In genomic region chr14:31659501-31660181, GRCm38 (mm10) we compare ENCODE assay signal across 9 mouse cellular contexts. TPM values are rescaled to one million over a fixed set of nuclear protein-coding genes. Genes with fewer than 3 reads are reported as not detected.
DNase-seq lines count a peak whose midpoint lies in the region; ATAC-seq and TF ChIP-seq lines count a peak whose summit lies in the region.
"Had no signal": no experiment of that assay in that cellular context is flagged by ENCODE, and none has a peak within 500 bp of the region (broad histone marks: within the 10 kb centered on the region; RNA-seq: fewer than 3 reads in every experiment).

No protein-coding gene starts in this region.

- no peaks in the 10 kb centered on the region for H3K9me3 ChIP-seq in lung, postnatal 0 days (ENCODE audit: low read length)
- H3K9me3 ChIP-seq in heart, embryonic 11.5 days (replicated peaks; ENCODE audit: control insufficient read depth, low read length): no peaks in the 10 kb centered on the region
- H3K9me3 ChIP-seq in kidney, embryonic 16.5 days (ENCODE audit: low read length): no peaks in the 10 kb centered on the region
- no peaks in the 10 kb centered on the region for H3K9me3 ChIP-seq in stomach, embryonic 15.5 days

- no peak for TF ChIP-seq CTCF in lung, postnatal 0 days (IDR thresholded peaks at IDR 0.05)
- TF ChIP-seq CTCF in cortical plate, adult 2 months (IDR thresholded peaks at IDR 0.05; ENCODE audit: extremely low read depth, insufficient read depth, low read length): no peak

- peaks cover 27% of the 10 kb centered on the region for H3K4me1 ChIP-seq in lung, postnatal 0 days (ENCODE audit: insufficient read depth, low read depth, low read length)
- peaks cover 11% of the 10 kb centered on the region for H3K4me1 ChIP-seq in cortical plate, adult 2 months (ENCODE audit: control insufficient read depth, insufficient read depth, low read length)
- peaks cover 34% of the 10 kb centered on the region for H3K4me1 ChIP-seq in heart, embryonic 11.5 days (ENCODE audit: control insufficient read depth, insufficient read depth, low read length)
- peaks cover 64% of the 10 kb centered on the region for H3K4me1 ChIP-seq in kidney, embryonic 16.5 days (ENCODE audit: insufficient read depth, low read length)
- H3K4me1 ChIP-seq in stomach, embryonic 15.5 days: peaks cover 36% of the 10 kb centered on the region

- DNase-seq in lung, postnatal 0 days (ENCODE audit: low spot score): peak; percentile 70
- no peak for DNase-seq in lung, postnatal 4 days
- DNase-seq in urinary bladder, postnatal 25 days (ENCODE audit: low spot score): no peak

- no peak overlapping the region for H3K9ac ChIP-seq in lung, postnatal 0 days (replicated peaks; ENCODE audit: low read depth)
- peak overlapping the region; percentile 50 for H3K9ac ChIP-seq in heart, embryonic 11.5 days (ENCODE audit: low read depth, low read length)
- H3K9ac ChIP-seq in kidney, embryonic 16.5 days (replicated peaks; ENCODE audit: low read length): no peak overlapping the region
- no peak overlapping the region for H3K9ac ChIP-seq in stomach, embryonic 15.5 days

- WGBS in lung, postnatal 0 days: 40% methylated on average over 10 of the region's 10 CpGs
- WGBS in heart, embryonic 11.5 days (ENCODE audit: insufficient replicate concordance): 43% methylated on average over 10 of the region's 10 CpGs
- 36% methylated on average over 10 of the region's 10 CpGs for WGBS in kidney, embryonic 16.5 days
- WGBS in stomach, embryonic 15.5 days: 58% methylated on average over 10 of the region's 10 CpGs

- TF ChIP-seq EP300 in lung, postnatal 0 days (IDR thresholded peaks at IDR 0.05): 0 out of 2 replicates have a peak, but pooled peaks have one; percentile 8

- no peaks in the 10 kb centered on the region for H3K36me3 ChIP-seq in lung, postnatal 0 days (ENCODE audit: insufficient read depth, low read length)
- H3K36me3 ChIP-seq in heart, embryonic 11.5 days (ENCODE audit: control insufficient read depth, insufficient read depth, low read length): no peaks in the 10 kb centered on the region
- no peaks in the 10 kb centered on the region for H3K36me3 ChIP-seq in kidney, embryonic 16.5 days (ENCODE audit: insufficient read depth, low read length)
- no peaks in the 10 kb centered on the region for H3K36me3 ChIP-seq in stomach, embryonic 15.5 days

- no peak overlapping the region for H3K4me2 ChIP-seq in lung, postnatal 0 days (replicated peaks; ENCODE audit: low read depth, low read length)
- no peak overlapping the region for H3K4me2 ChIP-seq in heart, embryonic 11.5 days
- H3K4me2 ChIP-seq in kidney, embryonic 16.5 days (replicated peaks; ENCODE audit: low read depth, low read length): no peak overlapping the region
- H3K4me2 ChIP-seq in stomach, embryonic 15.5 days: no peak overlapping the region

- no peaks in the 10 kb centered on the region for H3K27me3 ChIP-seq in lung, postnatal 0 days (replicated peaks; ENCODE audit: insufficient read depth, low read length)
- no peaks in the 10 kb centered on the region for H3K27me3 ChIP-seq in heart, embryonic 11.5 days (ENCODE audit: control insufficient read depth, insufficient read depth, low read length)
- no peaks in the 10 kb centered on the region for H3K27me3 ChIP-seq in kidney, embryonic 16.5 days (ENCODE audit: insufficient read depth, low read length)
- no peaks in the 10 kb centered on the region for H3K27me3 ChIP-seq in stomach, embryonic 15.5 days (replicated peaks)

- no peak for TF ChIP-seq POLR2A in cortical plate, adult 2 months (IDR thresholded peaks at IDR 0.05; ENCODE audit: extremely low read depth, insufficient read depth, low read length)

- H3K4me3 ChIP-seq in lung, postnatal 0 days (ENCODE audit: low read depth, low read length): no peak overlapping the region
- no peak overlapping the region for H3K4me3 ChIP-seq in cortical plate, adult 2 months (ENCODE audit: insufficient read depth, low read length)
- no peak overlapping the region for H3K4me3 ChIP-seq in heart, embryonic 11.5 days (ENCODE audit: low read depth, low read length)
- H3K4me3 ChIP-seq in kidney, embryonic 16.5 days (ENCODE audit: low read length): no peak overlapping the region
- H3K4me3 ChIP-seq in stomach, embryonic 15.5 days (replicated peaks): no peak overlapping the region

- ATAC-seq in lung, postnatal 0 days: no peak
- no peak for ATAC-seq in heart, embryonic 11.5 days (replicated peaks; ENCODE audit: insufficient number of reproducible peaks, low FRiP score, low TSS enrichment)
- ATAC-seq in kidney, embryonic 16.5 days (ENCODE audit: low FRiP score, low TSS enrichment): no peak
- 0 out of 2 replicates have a peak, but pooled peaks have one; percentile 5 for ATAC-seq in stomach, embryonic 15.5 days (ENCODE audit: insufficient read depth, low FRiP score, low read depth)
- no peak for ATAC-seq in granulocyte monocyte progenitor cell, adult 5-6 weeks (replicated peaks; ENCODE audit: poor library complexity, severe bottlenecking)

- 0 out of 2 replicates have a peak overlapping the region, but pooled peaks have one; percentile 40 for H3K27ac ChIP-seq in lung, postnatal 0 days (ENCODE audit: low read length)
- peak overlapping the region; percentile 89 for H3K27ac ChIP-seq in cortical plate, adult 2 months (ENCODE audit: insufficient read depth, low read length)
- H3K27ac ChIP-seq in heart, embryonic 11.5 days (ENCODE audit: low read depth, low read length): peak overlapping the region; percentile 96
- H3K27ac ChIP-seq in kidney, embryonic 16.5 days (ENCODE audit: low read length): peak overlapping the region; percentile 75
- H3K27ac ChIP-seq in stomach, embryonic 15.5 days: peak overlapping the region; percentile 97

RNA-seq across cellular contexts. Expression of gene Hacl1, which starts 18.6 kb away (rescaled TPM):
- polyA plus RNA-seq in lung, postnatal 0 days (2015; fragmentation: Nextera tagmentation; extraction: Ambion mirVana): 13.2 and 13.5 TPM in 2 replicates
- 11.2 and 11.3 TPM in 2 replicates for polyA plus RNA-seq in cortical plate, adult 2 months (2012; rRNA removed)
- 8.5 and 16.1 TPM in 2 replicates for polyA plus RNA-seq in heart, embryonic 11.5 days (2014; fragmentation: Nextera tagmentation; extraction: Ambion mirVana)
- 27.0 and 39.3 TPM in 2 replicates for polyA plus RNA-seq in kidney, embryonic 16.5 days (2015; fragmentation: Nextera tagmentation; extraction: Ambion mirVana)
- 13.0 and 13.8 TPM in 2 replicates for polyA plus RNA-seq in stomach, embryonic 15.5 days (2015; fragmentation: Nextera tagmentation; extraction: Ambion mirVana)
- 6.0 and 23.7 TPM in 2 replicates for total RNA-seq in granulocyte monocyte progenitor cell, adult 5-6 weeks (2014; fragmentation: Nextera tagmentation)
- total RNA-seq in granulocyte monocyte progenitor cell, adult 5-6 weeks (2017): 24.1 and 24.3 TPM in 2 replicates

RNA-seq across cellular contexts. Expression of gene Btd, which starts 18.8 kb away (rescaled TPM):
- polyA plus RNA-seq in lung, postnatal 0 days (2015; fragmentation: Nextera tagmentation; extraction: Ambion mirVana): 27.8 and 28.2 TPM in 2 replicates
- 15.7 and 19.6 TPM in 2 replicates for polyA plus RNA-seq in cortical plate, adult 2 months (2012; rRNA removed)
- polyA plus RNA-seq in heart, embryonic 11.5 days (2014; fragmentation: Nextera tagmentation; extraction: Ambion mirVana): 22.3 and 25.0 TPM in 2 replicates
- polyA plus RNA-seq in kidney, embryonic 16.5 days (2015; fragmentation: Nextera tagmentation; extraction: Ambion mirVana): 46.6 and 50.3 TPM in 2 replicates
- polyA plus RNA-seq in stomach, embryonic 15.5 days (2015; fragmentation: Nextera tagmentation; extraction: Ambion mirVana): 27.5 and 27.6 TPM in 2 replicates
- total RNA-seq in granulocyte monocyte progenitor cell, adult 5-6 weeks (2014; fragmentation: Nextera tagmentation): 23.4 and 25.4 TPM in 2 replicates
- total RNA-seq in granulocyte monocyte progenitor cell, adult 5-6 weeks (2017): 11.3 and 12.4 TPM in 2 replicates

RNA-seq across cellular contexts. Expression of gene Gm49387, which starts 19.0 kb away (rescaled TPM):
- 1.7 and 1.9 TPM in 2 replicates for polyA plus RNA-seq in lung, postnatal 0 days (2015; fragmentation: Nextera tagmentation; extraction: Ambion mirVana)
- polyA plus RNA-seq in cortical plate, adult 2 months (2012; rRNA removed): not detected in 2 replicates
- 0.84 TPM in 1 of 2 replicates, not detected in the other for polyA plus RNA-seq in heart, embryonic 11.5 days (2014; fragmentation: Nextera tagmentation; extraction: Ambion mirVana)
- 7.3 and 8.0 TPM in 2 replicates for polyA plus RNA-seq in kidney, embryonic 16.5 days (2015; fragmentation: Nextera tagmentation; extraction: Ambion mirVana)
- polyA plus RNA-seq in stomach, embryonic 15.5 days (2015; fragmentation: Nextera tagmentation; extraction: Ambion mirVana): not detected in 2 replicates
- total RNA-seq in granulocyte monocyte progenitor cell, adult 5-6 weeks (2014; fragmentation: Nextera tagmentation): not detected in 2 replicates
- total RNA-seq in granulocyte monocyte progenitor cell, adult 5-6 weeks (2017): not detected in 2 replicates
- total RNA-seq: left cerebral cortex, postnatal 14 days had no signal

Comparison
In these comparisons a context has a peak if more than half of its experiments do, and no peak if none do; other contexts are left out.
1. H3K27ac ChIP-seq: peak in every context shown above with its lines; median percentile 97 in stomach, embryonic 15.5 days; 96 in heart, embryonic 11.5 days; 89 in cortical plate, adult 2 months; 75 in kidney, embryonic 16.5 days; 40 in lung, postnatal 0 days.